Mouse (Mus musculus) urinary bladder, postnatal 36 days (tissue): ENCODE measurements around the gene Lhx2.

Experiments
- DNase-seq, 2 experiments: peaks; one replicate each; pipeline ENCODE4 v3.0.0; 2022; ENCODE audit warnings: low spot score in 2 of 2, mixed read lengths in 1 of 2

Lhx2 gene

GRCm38 (mm10) chr2:38405356-38405755, 66.3 kb downstream of the Lhx2 start:
- DNase-seq, result no peak

DNA sequence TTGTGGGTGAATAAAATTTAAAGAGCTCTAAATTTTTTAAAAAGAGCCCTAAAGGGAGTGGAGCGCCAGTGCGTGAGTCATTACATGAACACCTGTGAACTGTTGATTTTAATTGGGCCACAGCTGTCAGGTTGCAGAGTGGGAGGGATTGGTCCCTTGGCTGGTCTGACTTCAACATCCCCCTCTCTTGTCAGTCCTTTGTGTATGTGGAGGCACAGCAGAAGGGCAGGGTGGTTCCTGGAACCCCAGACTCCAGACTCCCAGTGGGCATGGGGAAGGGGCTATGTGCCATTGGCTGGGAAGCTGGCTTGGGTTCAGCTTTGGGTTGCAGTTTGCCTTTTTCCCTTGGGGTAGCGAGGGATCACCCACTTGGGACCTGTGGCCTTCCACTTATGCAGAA, 70.2 kb downstream of the Lhx2 start:
- DNase-seq, result no peak

GRCm38 (mm10) chr2:38410227-38410626, 71.1 kb downstream of the Lhx2 start:
- no peak for DNase-seq

GRCm38 (mm10) chr2:38412599-38413177, 73.6 kb downstream of the Lhx2 start:
- DNase-seq, result no peak

- DNase-seq, result peak; percentile 8 to 14
Observed at GRCm38 (mm10) chr2:38417970-38418369, 78.9 kb downstream of the Lhx2 start.
